Mouse (Mus musculus): ENCODE results near the gene Tspan14. TPM values are rescaled to one million over a fixed set of nuclear protein-coding genes. Genes with fewer than 3 reads are reported as not detected.

Tspan14 gene
- polyA plus RNA-seq, 1 experiment from 2014 or later, result 59.0 TPM

DNA sequence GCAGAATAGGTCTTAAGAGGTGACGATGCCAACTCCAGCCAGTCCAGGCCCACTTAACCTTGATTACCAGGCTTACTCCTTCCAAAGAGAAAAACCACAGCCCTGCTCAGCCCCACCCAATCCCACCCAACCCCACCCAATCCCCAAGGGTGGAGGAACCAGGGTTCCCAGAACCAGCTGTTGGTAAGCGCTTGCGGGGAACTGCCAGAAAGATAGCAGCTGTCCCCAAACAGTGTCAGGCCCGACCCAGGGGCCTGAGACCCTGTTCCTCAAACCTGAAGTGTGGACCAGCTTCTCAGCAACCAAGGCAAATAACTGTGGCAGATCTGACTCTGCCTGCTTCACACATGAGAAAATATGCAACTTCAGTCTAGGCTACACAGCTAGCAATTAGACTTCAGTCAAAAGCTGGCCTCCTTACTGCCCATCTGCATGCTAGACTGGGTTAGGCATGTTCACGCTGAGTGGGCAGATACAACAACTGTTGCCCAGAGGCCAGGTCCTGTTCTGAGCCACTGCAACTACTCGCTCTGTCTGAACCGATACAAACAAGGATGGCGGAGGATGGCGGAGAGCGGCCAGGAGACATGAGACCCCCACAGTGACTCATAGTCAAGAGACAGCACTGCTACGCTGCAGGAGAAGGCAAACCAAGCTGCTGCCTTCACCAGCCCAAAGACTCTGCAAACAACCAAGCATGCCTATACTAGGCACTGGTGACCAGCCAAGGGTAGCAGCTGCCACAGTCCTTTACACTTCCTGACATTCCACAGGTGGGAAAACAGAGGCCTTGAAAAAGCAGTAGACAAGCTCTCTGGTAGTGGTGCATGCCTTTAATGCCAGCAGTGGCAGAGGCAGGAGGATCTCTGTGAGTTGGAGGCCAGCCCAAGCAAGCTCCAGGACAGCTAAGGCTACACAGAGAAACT, 4.0 kb downstream of the Tspan14 start:
- in situ Hi-C loops (cut with MboI; ENCODE audit: low pct_unique_long_range_greater_than_20kb), result no loop called here
- ChIA-PET CTCF (interaction anchor here (1.1 to 1.9 kb wide), 4 partner anchors 13 to 45 kb away, joined by 3 to 5 read pairs (median 4); no protein-coding TSS in a partner anchor), POLR2A (no interaction called here)
- H3K27me3 ChIP-seq, result no peaks in the 10 kb centered on the region
- no peak for DNase-seq (ENCODE audit: low read depth, low spot score)
- no peak for TF ChIP-seq CTCF (IDR thresholded peaks at IDR 0.05)
- peak; percentile 33 for ATAC-seq

DNA sequence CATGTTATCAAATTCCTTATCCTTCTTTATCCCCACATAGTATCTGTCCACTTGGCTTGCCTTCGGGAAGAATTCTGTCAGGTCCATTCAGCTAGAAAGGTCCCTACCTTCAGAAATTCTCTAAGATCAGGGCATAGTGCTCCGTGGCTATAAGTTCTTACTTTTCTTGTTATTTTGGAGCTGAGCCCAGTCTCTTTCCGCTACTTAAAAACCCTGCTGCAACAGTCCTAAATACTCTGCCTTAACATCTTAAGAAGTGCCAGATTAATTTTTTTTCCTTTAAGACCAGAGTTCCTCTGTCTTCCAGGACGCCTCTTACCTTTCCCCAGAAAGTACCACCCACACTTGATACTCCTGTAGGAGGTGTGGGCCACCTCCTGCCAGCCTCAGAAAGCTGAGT, 6.4 kb downstream of the Tspan14 start:
- ATAC-seq, result no peak
- TF ChIP-seq CTCF (IDR thresholded peaks at IDR 0.05), result no peak
- ChIA-PET CTCF (interaction anchor here (5.4 kb wide), 1 partner anchor 42 kb away, joined by 28 read pairs; no protein-coding TSS in a partner anchor), POLR2A (interaction anchor here (0.6 to 1.4 kb wide), 3 partner anchors 13 to 139 kb away, joined by 3 to 4 read pairs (median 3); no protein-coding TSS in a partner anchor)
- H3K27me3 ChIP-seq, result no peaks in the 10 kb centered on the region
- in situ Hi-C loops (cut with MboI; ENCODE audit: low pct_unique_long_range_greater_than_20kb), result no loop called here
- no peak for DNase-seq (ENCODE audit: low read depth, low spot score)

DNA sequence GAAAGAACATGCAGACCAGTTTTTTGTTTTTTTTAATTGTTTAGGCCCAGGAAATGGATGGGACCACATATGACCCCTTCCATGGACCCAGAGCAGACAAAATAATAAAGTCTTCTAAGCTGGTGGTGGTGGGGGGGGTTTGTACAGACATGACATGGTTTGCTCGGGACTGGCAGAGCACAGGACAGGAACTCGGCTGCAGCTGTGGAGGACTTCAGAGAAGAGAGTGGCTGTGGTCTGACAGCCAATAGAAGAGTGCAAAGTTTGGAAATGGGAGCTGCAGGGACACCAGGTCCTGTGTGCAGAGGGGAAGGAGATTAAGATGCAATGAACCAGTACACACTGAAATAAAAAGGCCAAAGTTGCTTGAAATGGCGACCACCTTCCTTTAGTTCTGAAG, 7.0 kb downstream of the Tspan14 start:
- ChIA-PET POLR2A (interaction anchor here (1.1 to 1.4 kb wide), 2 partner anchors 12 to 41 kb away, joined by 3 to 4 read pairs; no protein-coding TSS in a partner anchor), CTCF (interaction anchor here (5.4 kb wide), 1 partner anchor 41 kb away, joined by 28 read pairs; no protein-coding TSS in a partner anchor)
- H3K27me3 ChIP-seq, result no peaks in the 10 kb centered on the region
- DNase-seq (ENCODE audit: low read depth, low spot score), result no peak
- ATAC-seq, result no peak
- TF ChIP-seq CTCF (IDR thresholded peaks at IDR 0.05), result no peak
- in situ Hi-C loops (cut with MboI; ENCODE audit: low pct_unique_long_range_greater_than_20kb), result no loop called here

DNA sequence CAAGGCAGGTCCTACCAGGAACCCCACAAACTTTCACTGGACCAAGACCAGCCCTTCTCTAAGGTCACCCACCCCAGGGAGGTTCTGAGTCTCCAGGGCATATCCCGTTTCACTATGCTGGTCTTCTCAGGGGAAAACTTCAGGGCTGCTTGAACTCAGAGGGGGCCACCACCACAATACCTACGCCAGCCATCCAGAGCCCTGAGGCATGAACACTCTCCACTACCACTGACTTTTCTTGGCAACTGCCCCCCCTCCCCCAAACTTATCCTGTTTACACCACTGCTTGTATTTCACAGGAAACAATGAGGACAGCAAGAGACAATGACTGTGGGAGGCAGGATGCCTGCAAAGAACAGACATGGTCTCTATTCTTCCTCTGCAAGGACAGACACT, 7.6 kb downstream of the Tspan14 start:
- CTCF ChIA-PET, result interaction anchor here (1.8 to 5.4 kb wide), 2 partner anchors 10 to 41 kb away, joined by 4 to 28 read pairs; no protein-coding TSS in a partner anchor
- ATAC-seq (peak; percentile 32), DNase-seq (ENCODE audit: low read depth, low spot score) (no peak)
- no peak for TF ChIP-seq CTCF (IDR thresholded peaks at IDR 0.05)
- no peaks in the 10 kb centered on the region for H3K27me3 ChIP-seq
- in situ Hi-C loops (cut with MboI; ENCODE audit: low pct_unique_long_range_greater_than_20kb), result no loop called here
- POLR2A ChIA-PET, result no interaction called here

DNA sequence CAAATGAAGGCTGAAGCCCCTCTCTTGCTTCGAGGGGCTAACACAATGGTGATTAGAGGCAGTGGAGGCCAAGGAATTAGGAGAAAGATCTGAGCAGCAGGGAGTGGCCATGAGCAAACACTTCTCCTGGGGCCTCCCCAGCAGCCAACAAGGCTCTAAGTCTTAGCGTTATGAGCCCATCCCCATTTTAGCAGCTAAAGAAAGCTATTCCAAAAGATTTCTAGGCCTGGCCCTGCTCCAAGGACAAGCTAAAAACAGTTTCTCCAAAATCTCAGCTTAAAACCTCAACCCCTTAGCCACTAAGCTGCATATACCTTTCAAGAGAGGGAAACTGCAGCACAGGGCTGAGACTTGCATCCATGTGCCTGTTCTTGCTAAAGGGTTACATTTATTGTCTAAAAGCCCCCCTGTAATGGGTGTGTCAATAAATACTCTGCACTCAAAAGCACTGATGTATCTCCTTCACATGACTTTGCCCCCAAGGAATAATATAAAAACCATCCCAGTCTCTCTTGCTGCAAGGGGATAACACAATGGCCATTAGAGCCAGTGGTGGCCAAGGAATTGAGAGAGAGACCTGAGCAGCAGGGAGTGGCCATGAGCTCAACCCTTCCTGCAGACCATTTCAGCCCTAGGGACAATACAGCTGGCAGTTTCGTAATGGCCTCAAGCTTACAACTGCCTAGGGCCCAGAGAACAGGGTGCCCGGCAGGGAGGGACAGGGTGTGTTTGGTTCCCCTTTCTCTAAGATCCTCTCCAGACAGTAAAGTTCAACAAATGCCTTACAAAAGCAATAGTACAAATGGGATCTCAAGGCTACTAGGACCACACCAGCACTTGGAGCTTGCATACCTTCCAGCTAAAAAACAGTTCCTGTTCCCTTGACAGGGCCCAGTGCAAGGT, 8.3 kb downstream of the Tspan14 start:
- ChIA-PET CTCF (interaction anchor here (0.8 to 5.4 kb wide), 5 partner anchors 8 to 40 kb away, joined by 3 to 28 read pairs (median 4); no protein-coding TSS in a partner anchor), POLR2A (interaction anchor here (1.0 kb wide), 2 partner anchors 8 to 56 kb away, joined by 3 read pairs; no protein-coding TSS in a partner anchor)
- DNase-seq (ENCODE audit: low read depth, low spot score) (no peak), ATAC-seq (peak; percentile 10)
- no peaks in the 10 kb centered on the region for H3K27me3 ChIP-seq
- no peak for TF ChIP-seq CTCF (IDR thresholded peaks at IDR 0.05)
- in situ Hi-C loops (cut with MboI; ENCODE audit: low pct_unique_long_range_greater_than_20kb), result no loop called here

DNA sequence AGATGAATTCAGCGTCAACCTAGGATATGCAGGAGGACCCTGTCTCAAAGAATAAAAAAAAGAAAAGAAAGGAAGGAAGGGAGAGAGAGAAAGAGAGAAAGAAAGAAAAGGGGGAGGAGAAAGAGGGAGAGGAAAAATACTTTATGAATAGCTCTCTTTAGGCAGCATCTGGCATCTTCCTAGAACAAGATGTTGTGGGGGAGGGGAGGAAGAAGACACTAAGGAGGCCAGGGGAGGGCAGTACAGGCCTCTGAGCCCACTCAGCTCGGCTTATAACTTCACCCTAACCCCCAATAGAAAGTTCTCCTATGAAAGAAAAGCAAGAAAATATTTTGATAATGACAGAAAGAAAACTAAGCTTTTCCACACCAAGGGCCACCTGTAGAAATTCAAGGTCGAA, 9.0 kb downstream of the Tspan14 start:
- DNase-seq (ENCODE audit: low read depth, low spot score), result no peak
- ChIA-PET CTCF (interaction anchor here (0.8 to 5.4 kb wide), 5 partner anchors 9 to 39 kb away, joined by 3 to 28 read pairs (median 4); no protein-coding TSS in a partner anchor), POLR2A (interaction anchor here (1.0 kb wide), 2 partner anchors 8 to 55 kb away, joined by 3 read pairs; no protein-coding TSS in a partner anchor)
- no peak for TF ChIP-seq CTCF (IDR thresholded peaks at IDR 0.05)
- in situ Hi-C loops (cut with MboI; ENCODE audit: low pct_unique_long_range_greater_than_20kb), result no loop called here
- no peaks in the 10 kb centered on the region for H3K27me3 ChIP-seq
- no peak for ATAC-seq

DNA sequence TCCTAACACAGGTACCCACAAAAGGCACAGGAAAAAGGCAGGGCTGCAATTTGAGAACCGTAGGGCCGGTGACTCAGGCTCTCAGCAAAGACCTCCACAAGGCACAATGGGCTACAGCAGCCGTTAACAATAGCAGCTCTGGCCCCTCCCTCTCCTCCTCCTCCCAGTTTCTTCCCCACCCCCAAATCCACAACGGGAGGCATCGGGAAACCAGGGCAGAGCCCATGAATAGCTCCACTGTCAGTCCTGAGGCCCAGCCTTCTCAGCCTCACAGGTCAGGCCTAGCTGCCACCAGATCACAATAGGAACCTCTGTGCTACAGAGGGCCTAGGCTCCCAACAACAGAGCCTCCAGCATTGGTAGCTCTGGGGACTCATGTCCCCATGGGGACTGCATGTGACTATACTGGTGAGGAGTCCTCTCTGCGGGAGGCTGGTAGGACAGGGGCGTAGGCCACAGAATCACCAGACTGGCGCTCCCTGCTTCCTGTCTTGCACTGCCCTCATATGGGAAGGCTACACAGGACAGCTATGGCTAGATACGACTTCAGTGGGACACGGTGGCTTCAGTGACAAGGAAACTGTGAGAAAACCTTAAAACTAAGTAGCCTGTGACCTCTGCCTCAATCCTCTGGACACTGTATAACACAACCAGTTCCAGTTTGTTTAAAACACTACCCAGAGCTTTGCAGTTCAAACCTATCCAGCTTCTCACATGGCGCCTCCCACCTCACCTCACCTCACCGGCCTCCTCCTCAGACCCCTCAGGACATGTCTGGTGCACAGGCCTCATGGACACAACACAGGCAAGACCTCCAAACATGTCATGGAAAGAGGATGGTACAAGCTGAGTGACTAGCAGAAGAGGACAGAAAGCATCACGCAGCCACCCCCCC, 10.1 kb downstream of the Tspan14 start:
- CTCF ChIA-PET, result interaction anchor here (1.3 to 5.4 kb wide), 4 partner anchors 9 to 38 kb away, joined by 3 to 28 read pairs (median 5); partner anchors contain the start of gene Tspan14
- in situ Hi-C loops (cut with MboI; ENCODE audit: low pct_unique_long_range_greater_than_20kb), result no loop called here
- ATAC-seq, result peak; percentile 58
- DNase-seq (ENCODE audit: low read depth, low spot score), result no peak
- TF ChIP-seq CTCF (IDR thresholded peaks at IDR 0.05), result no peak
- H3K27me3 ChIP-seq, result no peaks in the 10 kb centered on the region
- POLR2A ChIA-PET, result interaction anchor here (0.7 to 1.4 kb wide), 3 partner anchors 9 to 25 kb away, joined by 3 to 5 read pairs (median 3); no protein-coding TSS in a partner anchor

DNA sequence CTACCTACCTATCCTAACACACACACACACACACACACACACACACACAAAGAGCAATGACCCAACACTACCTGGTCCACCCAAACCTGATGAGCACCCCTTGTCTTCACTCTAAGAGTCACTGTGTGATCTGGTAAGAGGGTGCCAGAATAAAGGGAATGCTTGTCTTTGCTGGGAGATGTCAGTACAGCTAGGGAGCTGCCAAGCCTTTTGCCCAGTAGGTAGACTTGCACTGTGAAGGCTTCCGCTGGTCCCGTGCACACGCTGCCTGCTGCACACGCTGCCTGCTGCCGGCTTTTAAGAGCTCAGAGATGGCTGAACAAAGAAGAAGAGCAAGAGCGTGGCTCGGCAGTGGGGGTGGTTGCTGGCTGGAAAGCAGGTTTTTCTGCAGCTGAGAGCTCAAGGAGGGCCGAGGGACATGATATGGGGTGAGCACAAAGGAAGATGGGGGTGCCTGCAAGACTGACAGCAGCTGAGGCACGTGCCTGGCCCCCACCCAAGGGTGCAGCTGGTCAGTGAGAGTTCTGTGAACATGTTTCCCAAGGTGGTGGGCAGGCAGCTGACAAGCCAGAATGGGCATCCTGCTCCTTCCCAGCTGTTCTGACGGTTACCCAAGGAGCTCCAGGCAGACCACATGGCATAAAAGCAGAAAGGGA, 10.9 kb downstream of the Tspan14 start:
- TF ChIP-seq CTCF (IDR thresholded peaks at IDR 0.05), result no peak
- in situ Hi-C loops (cut with MboI; ENCODE audit: low pct_unique_long_range_greater_than_20kb), result no loop called here
- CTCF ChIA-PET, result interaction anchor here (1.3 to 5.4 kb wide), 3 partner anchors 10 to 37 kb away, joined by 3 to 28 read pairs (median 7); partner anchors contain the start of gene Tspan14
- no peaks in the 10 kb centered on the region for H3K27me3 ChIP-seq
- ATAC-seq (no peak), DNase-seq (ENCODE audit: low read depth, low spot score) (no peak)
- POLR2A ChIA-PET, result interaction anchor here (0.5 to 1.4 kb wide), 3 partner anchors 9 to 52 kb away, joined by 3 to 6 read pairs (median 5); no protein-coding TSS in a partner anchor
